Mouse (Mus musculus) T-helper 17 cell (primary cell): ENCODE measurements around the gene Ly6f.

Experiments used
- in situ Hi-C, 2 experiments: fragments of 300-600 bp; cut with MboI, MseI; formaldehyde crosslinking; loops; 1 replicate in 1 of 2; 2 replicates in 1 of 2; pipeline ENCODE4 v1.15.1; 2025; ENCODE audit warnings: high pct_unique_total_duplicates in 2 of 2

The Ly6f gene

GRCm38 (mm10) chr15:75317255-75317654 lies 49.0 kb downstream of the Ly6f start:
- in situ Hi-C loops = no loop called here

DNA sequence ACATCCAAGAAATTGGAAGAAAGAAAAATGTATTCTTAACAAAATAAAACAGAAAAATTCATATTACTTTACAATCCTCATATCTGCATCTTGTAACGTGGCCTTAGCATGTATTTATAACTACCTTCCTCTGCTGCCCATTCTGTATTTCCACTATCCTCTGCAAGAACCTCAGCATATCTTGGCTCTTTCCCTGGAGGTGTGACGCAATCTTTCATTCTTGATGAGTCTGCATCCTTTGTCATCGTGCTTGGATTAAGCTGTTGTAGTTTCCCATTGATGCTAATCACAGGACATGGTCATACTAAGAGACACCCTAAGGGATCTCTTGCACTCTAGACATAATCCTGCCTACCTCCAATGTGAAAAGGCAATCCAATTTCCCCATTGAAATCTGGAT lies 50.4 kb downstream of the Ly6f start:
- in situ Hi-C loops = no loop called here

DNA sequence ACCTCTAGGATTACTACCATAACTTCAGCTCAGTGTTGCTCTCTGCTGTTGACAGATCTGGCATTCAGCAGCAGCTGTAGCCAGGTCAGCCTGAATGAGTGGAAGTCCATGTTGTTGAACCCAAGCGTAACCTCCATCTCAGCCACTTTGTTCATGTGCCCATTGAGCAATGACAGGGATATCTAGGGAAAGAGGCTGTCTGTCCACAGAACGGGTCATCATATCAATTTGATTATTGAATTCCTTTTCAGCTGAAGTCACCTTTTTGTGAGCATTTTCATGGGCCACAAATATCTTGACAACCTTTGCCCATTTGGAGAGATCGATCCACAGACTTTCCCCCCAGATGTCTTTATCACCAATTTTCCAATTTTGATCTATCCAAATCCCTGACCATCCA lies 51.9 kb downstream of the Ly6f start:
- in situ Hi-C loops = no loop called here
